Mouse (Mus musculus) cerebellum, postnatal 4 days (tissue): Measurements from ENCODE around the gene Olfr538.
"Not testable (repeated sequence)": the region's sequence is repeated elsewhere in the genome, so short reads cannot be mapped to it uniquely, and the experiment has no call there.

ENCODE experiments used
- DNase-seq, 2 experiments: peaks; one replicate each; pipeline ENCODE4 v3.0.0; 2022; ENCODE audit warnings: low spot score in 2 of 2, mixed read lengths in 1 of 2

Olfr538 gene

GRCm38 (mm10) chr7:140567586-140567985 is at the start of gene Olfr538:
TSS of gene Olfr538 (plus strand) at chr7:140567886.
- DNase-seq: no peak

- DNase-seq: no peak
These were observed 27.9 kb upstream of the Olfr538 start for GRCm38 (mm10) chr7:140539746-140540145.

GRCm38 (mm10) chr7:140600969-140601368 is 33.3 kb downstream of the Olfr538 start, which contains the start of gene Olfr46:
TSS of gene Olfr46 (plus strand) at chr7:140601269.
- not testable (repeated sequence) for DNase-seq
